Mouse (Mus musculus) cerebellum, adult 11 months (tissue): ENCODE data around the gene Gpnmb.

Source experiments
- DNase-seq: peaks from one replicate; pipeline ENCODE4 v3.0.0; 2022

Gene Gpnmb

DNA sequence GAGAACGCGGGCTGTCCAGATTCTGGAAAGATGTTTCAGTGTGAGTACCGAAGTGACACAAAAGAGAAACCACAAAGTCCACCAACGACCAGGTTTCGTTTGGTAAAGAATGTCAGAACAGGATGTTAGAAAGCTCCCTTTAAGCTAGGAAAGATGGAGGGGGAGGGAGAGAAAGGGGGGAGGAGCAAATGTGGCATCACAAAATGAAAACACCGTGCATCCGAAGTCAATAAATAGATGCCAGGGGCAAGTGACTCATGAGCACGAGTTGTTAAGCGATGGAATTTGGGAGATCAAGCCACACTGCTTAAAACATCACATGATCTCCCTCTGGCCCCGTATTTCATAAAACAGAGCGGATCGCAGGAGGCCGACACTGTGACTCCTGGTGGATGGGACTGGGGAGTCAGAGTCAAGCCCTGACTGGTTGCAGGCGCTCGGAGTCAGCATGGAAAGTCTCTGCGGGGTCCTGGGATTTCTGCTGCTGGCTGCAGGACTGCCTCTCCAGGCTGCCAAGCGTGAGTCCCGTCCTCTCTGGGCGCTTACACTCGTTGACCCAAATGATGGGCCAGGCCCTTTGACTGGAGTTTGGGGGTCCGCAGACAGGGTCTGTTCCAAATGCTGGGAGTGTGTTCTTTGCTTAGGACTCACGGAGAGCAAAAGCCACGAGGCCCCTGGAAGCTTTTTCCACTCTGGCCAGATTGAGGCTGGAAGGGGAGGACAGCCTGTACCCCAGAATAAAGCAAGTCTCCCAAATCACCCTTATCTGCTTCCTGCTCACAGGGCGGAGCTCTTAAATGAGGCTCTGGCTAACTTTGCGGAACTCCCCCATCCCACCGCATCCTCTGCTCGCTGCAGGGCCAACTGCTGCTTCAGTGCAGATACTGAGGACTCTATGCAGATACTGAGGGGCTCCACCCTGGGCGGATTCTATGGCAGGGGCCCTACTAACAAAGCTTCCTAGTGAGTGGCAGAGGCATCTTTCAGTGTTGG, at the start of gene Gpnmb:
Gene Gpnmb, plus strand, starts transcription at position 272 of the 993 bp plus-strand sequence.
- DNase-seq: no peak

DNA sequence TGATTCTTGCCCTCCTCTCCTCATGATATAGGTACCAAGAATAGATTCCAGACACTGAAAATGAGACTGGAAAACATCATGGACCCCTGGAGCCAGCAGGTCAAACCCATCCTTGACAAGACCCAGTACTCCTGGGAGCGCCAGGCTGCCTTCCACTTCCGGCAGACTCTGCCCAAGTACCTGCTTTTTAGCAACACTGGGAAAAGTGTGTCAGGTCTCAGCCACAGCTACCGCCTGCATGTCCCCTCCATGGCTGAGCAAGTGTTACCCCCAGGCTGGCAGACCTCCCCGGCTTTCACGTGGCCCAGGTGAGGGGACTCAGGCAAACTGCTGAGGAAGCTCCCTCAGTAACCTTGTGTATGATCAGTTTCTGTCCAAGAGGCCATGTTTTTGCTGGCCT, 46.4 kb upstream of the Gpnmb start:
- no peak for DNase-seq

GRCm38 (mm10) chr6:48991991-48992390, 44.4 kb upstream of the Gpnmb start:
- no peak for DNase-seq

DNA sequence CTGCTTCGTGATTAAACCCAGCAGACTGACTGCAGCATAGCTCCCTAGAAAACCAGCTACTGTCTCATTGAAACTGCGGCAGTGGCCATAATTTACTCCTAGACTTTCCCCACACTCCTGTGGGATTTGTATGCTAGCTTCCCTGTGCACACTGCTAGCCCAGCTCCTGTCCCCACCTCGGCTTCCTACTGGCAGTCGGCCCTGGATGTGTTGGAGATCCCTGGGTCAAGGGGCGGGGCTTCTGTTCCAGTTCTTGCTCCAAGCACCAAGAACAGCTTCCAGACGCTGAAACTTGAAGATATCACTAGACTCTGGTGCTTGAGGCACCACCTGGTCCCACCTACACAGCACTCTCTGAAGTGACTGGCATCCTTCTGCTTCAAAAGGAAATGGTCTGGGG, 38.2 kb upstream of the Gpnmb start:
- no peak for DNase-seq

DNA sequence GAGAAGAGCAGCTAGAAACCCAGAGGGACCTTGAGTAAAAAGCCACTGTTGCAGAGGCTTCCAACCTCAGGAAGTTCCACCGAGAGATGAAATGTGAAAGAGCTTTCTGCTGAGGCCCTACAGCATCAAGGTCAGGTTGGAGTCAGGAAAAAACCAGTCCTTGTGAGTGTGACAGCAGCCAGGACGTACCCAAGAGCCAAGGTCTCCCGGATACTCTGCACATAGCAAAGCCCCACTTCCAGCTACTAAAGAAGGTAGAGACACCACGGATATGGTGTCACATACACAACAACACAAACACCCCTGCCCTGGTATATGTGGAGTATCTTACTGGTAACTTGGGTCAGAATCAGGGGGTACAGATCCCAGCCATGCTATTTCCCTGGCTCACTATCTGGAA, 37.5 kb upstream of the Gpnmb start:
- no peak for DNase-seq

GRCm38 (mm10) chr6:49003381-49003780, 33.0 kb upstream of the Gpnmb start:
- DNase-seq: no peak

GRCm38 (mm10) chr6:49007981-49008380, 28.4 kb upstream of the Gpnmb start:
- peak; percentile 33 for DNase-seq

DNA sequence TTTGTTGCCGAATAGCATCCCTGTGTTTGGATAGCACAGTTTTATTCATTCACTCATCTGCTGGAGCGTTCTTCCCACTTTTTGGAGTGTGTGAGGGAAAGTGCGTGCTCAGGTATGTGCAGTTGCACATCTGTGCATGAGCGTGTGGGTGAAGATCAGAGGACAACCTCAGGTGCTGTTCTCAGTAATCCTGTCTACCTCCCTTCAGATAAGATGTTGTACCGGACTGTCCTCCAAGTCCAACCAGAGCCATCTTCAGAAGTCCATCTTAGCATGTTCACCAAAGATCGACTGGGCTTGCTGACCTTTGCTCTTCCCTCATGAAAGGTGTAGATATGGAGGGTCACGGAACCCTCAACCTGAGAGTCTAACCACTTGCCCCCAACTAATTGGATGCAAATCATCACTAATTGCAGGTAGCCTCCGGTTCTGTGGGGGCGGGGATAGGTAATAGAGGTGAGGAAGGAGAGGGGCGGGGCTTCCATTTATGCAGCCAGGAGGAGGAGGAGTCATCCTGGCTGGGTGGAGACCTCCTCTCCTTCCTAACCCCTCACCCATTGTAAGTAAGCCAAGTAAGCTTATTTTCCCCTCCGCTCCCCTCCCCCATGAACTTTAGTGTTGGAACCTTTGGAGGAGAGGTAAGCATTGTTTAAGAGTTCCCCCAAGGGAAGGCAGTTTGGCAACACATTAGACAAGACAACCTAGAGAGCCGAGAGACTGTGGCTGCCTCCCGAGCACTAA, 27.8 kb upstream of the Gpnmb start:
- DNase-seq: no peak

- DNase-seq: no peak
Observed at GRCm38 (mm10) chr6:49009161-49009555, 27.2 kb upstream of the Gpnmb start.

DNA sequence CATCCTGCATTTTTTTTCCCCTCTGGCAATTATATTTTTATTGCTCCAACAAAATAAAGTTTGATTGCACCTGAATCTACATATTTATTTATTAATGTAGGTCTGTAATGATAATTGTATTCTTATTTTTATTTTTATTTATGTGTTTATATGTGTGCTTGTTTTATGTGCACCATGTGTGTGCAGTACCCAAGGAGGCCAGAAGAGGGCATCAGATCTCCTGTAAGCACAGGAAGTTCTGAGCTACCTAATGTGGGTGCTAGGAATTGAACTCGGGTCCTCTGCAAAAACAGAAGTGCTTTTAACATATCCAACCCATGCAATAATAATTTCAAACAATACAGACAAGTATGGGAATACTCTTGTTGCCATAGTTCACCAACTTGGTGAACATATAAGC, 26.7 kb upstream of the Gpnmb start:
- DNase-seq: no peak

- DNase-seq: no peak
Observed at GRCm38 (mm10) chr6:49011191-49011590, 25.2 kb upstream of the Gpnmb start.

DNA sequence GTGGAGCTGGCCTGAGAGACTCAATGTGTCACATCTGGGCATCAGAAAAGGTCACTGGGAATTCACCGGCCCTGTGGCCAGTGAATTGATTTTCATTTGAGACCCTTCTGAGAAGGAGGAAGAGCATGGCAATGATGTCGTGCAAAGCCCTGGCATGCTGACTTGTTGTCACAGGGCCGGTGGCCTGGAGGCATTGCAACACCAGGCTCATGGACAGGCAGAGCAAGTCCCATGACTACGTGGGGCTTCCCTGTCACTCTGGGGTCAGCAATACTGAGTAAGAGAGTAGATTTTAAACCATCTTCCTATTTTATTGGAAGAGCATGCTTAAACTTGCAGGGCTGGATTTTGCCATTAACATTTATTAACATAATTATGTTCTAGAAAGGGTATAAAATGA, 23.3 kb upstream of the Gpnmb start:
- no peak for DNase-seq

GRCm38 (mm10) chr6:49013458-49013857, 22.9 kb upstream of the Gpnmb start:
- DNase-seq: no peak

- DNase-seq: no peak
Observed at GRCm38 (mm10) chr6:49017150-49017549, 19.2 kb upstream of the Gpnmb start.

DNA sequence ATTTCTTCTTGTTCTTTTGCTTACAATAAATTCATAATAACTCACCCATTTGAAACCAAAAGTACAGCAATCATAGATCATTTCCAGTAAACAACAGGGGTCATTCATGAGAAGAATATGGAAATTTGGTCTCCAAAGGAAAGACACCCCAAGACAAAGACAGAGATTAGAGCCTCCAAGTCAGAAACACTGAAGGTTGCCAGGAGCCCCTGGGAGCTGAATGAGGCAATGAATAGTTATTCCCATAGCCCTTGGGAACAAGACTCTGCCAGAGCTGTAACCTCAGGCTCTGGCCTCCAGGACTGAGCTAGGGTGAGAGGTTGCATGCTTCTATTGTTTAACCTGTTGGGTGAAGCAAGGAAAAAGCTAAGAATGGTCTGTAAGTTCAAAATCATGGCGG, 17.0 kb upstream of the Gpnmb start:
- DNase-seq: no peak

- no peak for DNase-seq
Observed at GRCm38 (mm10) chr6:49021141-49022012, 15.0 kb upstream of the Gpnmb start.

DNA sequence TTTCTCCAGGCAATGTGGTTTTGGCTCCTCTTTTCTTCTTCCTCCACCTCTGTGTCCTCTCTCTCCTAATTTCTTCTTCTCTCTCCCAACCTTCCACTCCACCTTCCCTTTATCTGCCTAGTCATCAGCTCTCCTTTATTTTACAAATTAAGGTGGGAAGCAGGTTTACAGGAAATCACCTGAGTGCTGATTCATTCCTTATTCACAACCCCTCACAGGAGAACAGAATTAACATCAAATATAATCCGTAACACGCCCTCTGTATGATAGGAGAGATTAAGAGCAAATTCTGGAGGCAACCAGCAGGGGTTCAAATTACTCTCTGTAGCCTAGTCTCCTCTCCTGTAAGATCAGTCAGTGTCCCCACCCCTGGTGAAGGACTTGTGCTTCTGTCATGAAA, 14.0 kb upstream of the Gpnmb start:
- DNase-seq: no peak

GRCm38 (mm10) chr6:49023315-49023714, 13.0 kb upstream of the Gpnmb start:
- no peak for DNase-seq

GRCm38 (mm10) chr6:49025290-49025689, 11.1 kb upstream of the Gpnmb start:
- DNase-seq: no peak

DNA sequence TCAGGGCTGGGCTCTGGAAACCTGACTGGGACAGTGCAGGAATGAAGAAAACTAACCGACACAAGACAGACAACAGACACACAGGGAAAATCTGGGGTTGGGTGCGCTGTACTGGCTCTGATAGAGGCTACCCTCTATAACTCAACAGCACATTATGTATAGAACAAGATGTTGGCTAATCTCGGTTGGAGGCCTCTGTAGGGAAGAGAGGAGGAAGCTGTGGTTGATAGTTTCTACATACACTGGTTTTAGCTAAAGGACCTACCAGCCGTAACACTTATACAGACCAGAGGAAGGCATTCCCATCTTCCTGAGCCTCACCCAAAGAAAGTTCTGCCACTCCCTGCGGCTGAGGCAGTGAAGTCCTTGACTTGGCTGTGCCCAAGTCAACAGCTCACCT, 9.8 kb upstream of the Gpnmb start:
- DNase-seq: no peak

DNA sequence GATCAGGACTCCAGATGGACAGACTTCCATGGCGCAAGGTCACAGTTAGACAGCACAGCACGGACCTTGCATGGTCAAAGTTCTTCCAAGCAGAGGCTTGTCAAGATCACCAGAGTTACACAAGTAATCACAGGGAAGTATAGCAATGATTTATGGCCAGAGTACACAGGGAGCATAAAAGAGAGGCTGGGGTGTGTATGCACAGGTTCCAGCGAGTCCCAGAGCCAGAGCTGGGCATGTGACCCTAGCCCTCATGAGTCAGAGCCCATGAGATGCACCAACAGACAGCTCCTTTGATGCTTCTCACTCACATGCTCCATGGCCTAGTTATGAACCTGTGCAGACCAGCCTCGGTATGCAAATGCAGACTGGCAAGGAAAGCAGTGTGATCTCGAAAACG, 8.3 kb upstream of the Gpnmb start:
- no peak for DNase-seq

GRCm38 (mm10) chr6:49028708-49029107, 7.6 kb upstream of the Gpnmb start:
- no peak for DNase-seq

DNA sequence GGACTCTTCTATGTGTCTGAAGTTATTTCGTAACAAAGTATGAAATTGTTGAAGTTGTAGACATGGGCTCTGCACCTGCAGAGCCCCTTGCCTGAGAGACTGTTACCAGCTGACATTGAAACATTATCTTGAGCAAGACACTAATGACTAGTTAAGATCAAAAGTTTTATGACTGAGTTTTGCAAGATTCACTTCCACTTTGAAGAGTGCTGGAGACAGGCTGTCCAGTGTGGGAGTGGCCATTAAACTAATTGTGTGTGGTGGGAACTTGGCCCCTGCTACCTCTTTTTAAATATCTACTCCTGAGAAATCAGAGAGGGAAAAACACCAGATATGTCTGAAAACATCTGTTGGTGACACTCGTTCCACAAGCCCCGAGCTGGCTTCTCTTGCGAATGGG, 5.1 kb upstream of the Gpnmb start:
- no peak for DNase-seq
